Mouse (Mus musculus) embryonic facial prominence, embryonic 12.5 days (tissue): ENCODE measurements around the gene Gstp1. TPM values are rescaled to one million over a fixed set of nuclear protein-coding genes. Genes with fewer than 3 reads are reported as not detected.

Experiments
- ATAC-seq: fragments of 200-750 bp; cut with Nextera tagmentation; 2 replicates; pipeline ENCODE4 v1.8.0; 2017; ENCODE audit not compliant: insufficient number of reproducible peaks, insufficient read depth, low FRiP score, low TSS enrichment
- H3K27ac ChIP-seq: fragments of 300-500 bp; sonication (generic); 2 replicates; pipeline ENCODE4 v1.5.1; 2016; ENCODE audit warnings: mild to moderate bottlenecking
- H3K27me3 ChIP-seq: fragments of 300-500 bp; sonication (generic); 2 replicates; pipeline ENCODE4 v1.6.1; 2016; ENCODE audit warnings: mild to moderate bottlenecking, moderate library complexity
- H3K36me3 ChIP-seq: fragments of 300-500 bp; sonication (generic); 2 replicates; pipeline ENCODE4 v1.6.1; 2016; ENCODE audit warnings: mild to moderate bottlenecking
- H3K4me1 ChIP-seq: fragments of 300-500 bp; sonication (generic); 2 replicates; pipeline ENCODE4 v1.6.1; 2016
- H3K4me2 ChIP-seq: fragments of 300-500 bp; sonication (generic); replicated peaks from 2 replicates; pipeline ENCODE4 v1.6.1; 2016; ENCODE audit warnings: mild to moderate bottlenecking, moderate library complexity
- H3K4me3 ChIP-seq: fragments of 300-500 bp; sonication (generic); 2 replicates; pipeline ENCODE4 v1.5.1; 2016; ENCODE audit warnings: mild to moderate bottlenecking
- H3K9ac ChIP-seq: fragments of 300-500 bp; sonication (generic); 2 replicates; pipeline ENCODE4 v1.6.1; 2016; ENCODE audit warnings: mild to moderate bottlenecking, moderate library complexity
- H3K9me3 ChIP-seq: fragments of 300-500 bp; sonication (generic); 2 replicates; pipeline ENCODE4 v1.6.1; 2016; ENCODE audit warnings: mild to moderate bottlenecking, moderate library complexity
- WGBS: fragments of 180-500 bp; shearing (Covaris S2); methylation state at CpG from one replicate; pipeline ENCODE4 v1.1.7; 2016; 5-methylcytosine and 5-hydroxymethylcytosine counted together
- polyA plus RNA-seq: library from polyadenylated mRNA; unstranded; fragments of >200 nt; fragmentation: Nextera tagmentation; extraction: Ambion mirVana; gene quantifications from 2 replicates; pipeline ENCODE4 v1.2.1, GENCODE M21; 2016

Gene Gstp1
- 540 and 544 TPM in 2 replicates for polyA plus RNA-seq

- under 1% methylated on average over 26 of the region's 26 CpGs for WGBS
- Histone ChIP-seq H3K4me3 (peak within 1 kb of the TSS; percentile 61), H3K4me2 (peak within 1 kb of the TSS; percentile 71), H3K9me3 (no peaks in the 10 kb centered on the region), H3K27ac (peak within 1 kb of the TSS; percentile 83), H3K9ac (peak within 1 kb of the TSS; percentile 84), H3K27me3 (no peaks in the 10 kb centered on the region), H3K36me3 (peaks cover 7% of the 10 kb centered on the region; the same call in 1 of the 2 replicates), H3K4me1 (0 out of 2 replicates have a peak, but pooled peaks cover 5% of the 10 kb centered on the region)
- peak; percentile 80 for ATAC-seq
These were observed at the start of gene Gstp1 for GRCm38 (mm10) chr19:4037788-4038232. Gene Gstp1, minus strand, starts transcription at chr19:4037985.

- H3K4me2 ChIP-seq = no peak overlapping the region
- no peak overlapping the region for H3K9ac ChIP-seq
- no peaks in the 10 kb centered on the region for H3K9me3 ChIP-seq
- H3K27ac ChIP-seq = no peak overlapping the region
- no peak for ATAC-seq
- no peak overlapping the region for H3K4me3 ChIP-seq
- 90% methylated on average over 5 of the region's 5 CpGs for WGBS
- no peaks in the 10 kb centered on the region for H3K4me1 ChIP-seq
- H3K36me3 ChIP-seq = no peaks in the 10 kb centered on the region
- no peaks in the 10 kb centered on the region for H3K27me3 ChIP-seq
These were observed 49.3 kb upstream of the Gstp1 start for GRCm38 (mm10) chr19:4087090-4087489.

GRCm38 (mm10) chr19:4086156-4086555 is 48.4 kb upstream of the Gstp1 start:
- Histone ChIP-seq H3K4me1 (no peaks in the 10 kb centered on the region), H3K27me3 (no peaks in the 10 kb centered on the region), H3K9me3 (no peaks in the 10 kb centered on the region), H3K36me3 (no peaks in the 10 kb centered on the region), H3K9ac (no peak overlapping the region), H3K4me2 (no peak overlapping the region), H3K4me3 (no peak overlapping the region), H3K27ac (no peak overlapping the region)
- WGBS = 90% methylated on average over 15 of the region's 15 CpGs
- ATAC-seq = no peak

GRCm38 (mm10) chr19:4084984-4085383 is 47.2 kb upstream of the Gstp1 start:
- no peaks in the 10 kb centered on the region for H3K4me1 ChIP-seq
- H3K4me3 ChIP-seq = no peak overlapping the region
- WGBS = 92% methylated on average over 1 of the region's 1 CpGs
- no peak for ATAC-seq
- H3K36me3 ChIP-seq = no peaks in the 10 kb centered on the region
- H3K27ac ChIP-seq = no peak overlapping the region
- H3K9ac ChIP-seq = no peak overlapping the region
- H3K27me3 ChIP-seq = no peaks in the 10 kb centered on the region
- H3K4me2 ChIP-seq = no peak overlapping the region
- H3K9me3 ChIP-seq = no peaks in the 10 kb centered on the region

- H3K9me3 ChIP-seq = no peaks in the 10 kb centered on the region
- no peak overlapping the region for H3K4me2 ChIP-seq
- WGBS = 33% methylated on average over 8 of the region's 8 CpGs
- no peak overlapping the region for H3K27ac ChIP-seq
- no peaks in the 10 kb centered on the region for H3K4me1 ChIP-seq
- H3K9ac ChIP-seq = no peak overlapping the region
- ATAC-seq = no peak
- H3K36me3 ChIP-seq = no peaks in the 10 kb centered on the region
- no peak overlapping the region for H3K4me3 ChIP-seq
- H3K27me3 ChIP-seq = no peaks in the 10 kb centered on the region
These were observed 46.0 kb upstream of the Gstp1 start for GRCm38 (mm10) chr19:4083826-4084225.

GRCm38 (mm10) chr19:4083316-4083715 is 45.5 kb upstream of the Gstp1 start:
- no peaks in the 10 kb centered on the region for H3K36me3 ChIP-seq
- H3K9me3 ChIP-seq = no peaks in the 10 kb centered on the region
- 81% methylated on average over 7 of the region's 7 CpGs for WGBS
- no peak overlapping the region for H3K4me2 ChIP-seq
- ATAC-seq = no peak
- no peaks in the 10 kb centered on the region for H3K4me1 ChIP-seq
- H3K27me3 ChIP-seq = no peaks in the 10 kb centered on the region
- no peak overlapping the region for H3K9ac ChIP-seq
- H3K4me3 ChIP-seq = no peak overlapping the region
- H3K27ac ChIP-seq = no peak overlapping the region

- Histone ChIP-seq H3K4me2 (no peak overlapping the region), H3K9ac (no peak overlapping the region), H3K36me3 (no peaks in the 10 kb centered on the region), H3K4me1 (no peaks in the 10 kb centered on the region), H3K27me3 (no peaks in the 10 kb centered on the region), H3K9me3 (no peaks in the 10 kb centered on the region), H3K4me3 (no peak overlapping the region), H3K27ac (no peak overlapping the region)
- WGBS = 75% methylated on average over 11 of the region's 11 CpGs
- 0 out of 2 replicates have a peak, but pooled peaks have one; percentile 35 for ATAC-seq
These were observed 44.6 kb upstream of the Gstp1 start for GRCm38 (mm10) chr19:4082219-4082965.

- no peak within 1 kb of the TSS for H3K27ac ChIP-seq
- H3K4me3 ChIP-seq = no peak within 1 kb of the TSS
- WGBS = 72% methylated on average over 3 of the region's 3 CpGs
- ATAC-seq = no peak
- no peaks in the 10 kb centered on the region for H3K9me3 ChIP-seq
- no peak within 1 kb of the TSS for H3K9ac ChIP-seq
- no peaks in the 10 kb centered on the region for H3K36me3 ChIP-seq
- no peaks in the 10 kb centered on the region for H3K4me1 ChIP-seq
- no peak within 1 kb of the TSS for H3K4me2 ChIP-seq
- H3K27me3 ChIP-seq = no peaks in the 10 kb centered on the region
These were observed 43.6 kb upstream of the Gstp1 start, which contains the start of gene Cabp2 for GRCm38 (mm10) chr19:4081394-4081793. Gene Cabp2, plus strand, starts transcription at chr19:4081578.

GRCm38 (mm10) chr19:4080511-4081009 is 42.8 kb upstream of the Gstp1 start:
- Histone ChIP-seq H3K27ac (no peak overlapping the region), H3K4me2 (no peak overlapping the region), H3K27me3 (no peaks in the 10 kb centered on the region), H3K36me3 (no peaks in the 10 kb centered on the region), H3K9ac (no peak overlapping the region), H3K4me3 (no peak overlapping the region), H3K9me3 (no peaks in the 10 kb centered on the region), H3K4me1 (no peaks in the 10 kb centered on the region)
- no peak for ATAC-seq
- WGBS = 67% methylated on average over 8 of the region's 8 CpGs

- Histone ChIP-seq H3K9me3 (no peaks in the 10 kb centered on the region), H3K27me3 (no peaks in the 10 kb centered on the region), H3K36me3 (no peaks in the 10 kb centered on the region), H3K27ac (no peak overlapping the region), H3K4me1 (no peaks in the 10 kb centered on the region), H3K4me3 (no peak overlapping the region), H3K9ac (no peak overlapping the region), H3K4me2 (no peak overlapping the region)
- WGBS = 77% methylated on average over 1 of the region's 1 CpGs
- ATAC-seq = no peak
These were observed 41.8 kb upstream of the Gstp1 start for GRCm38 (mm10) chr19:4079594-4079993.

GRCm38 (mm10) chr19:4075531-4075930 is 37.7 kb upstream of the Gstp1 start:
- 85% methylated on average over 1 of the region's 1 CpGs for WGBS

GRCm38 (mm10) chr19:4072706-4073424 is 35.1 kb upstream of the Gstp1 start:
- H3K9ac ChIP-seq = no peak overlapping the region
- 76% methylated on average over 6 of the region's 6 CpGs for WGBS
- no peaks in the 10 kb centered on the region for H3K4me1 ChIP-seq
- no peaks in the 10 kb centered on the region for H3K36me3 ChIP-seq
- no peaks in the 10 kb centered on the region for H3K9me3 ChIP-seq
- no peak overlapping the region for H3K4me3 ChIP-seq
- H3K4me2 ChIP-seq = no peak overlapping the region
- H3K27me3 ChIP-seq = no peaks in the 10 kb centered on the region
- no peak overlapping the region for H3K27ac ChIP-seq
- ATAC-seq = no peak

More at GRCm38 (mm10) chr19:4075531-4075930, 37.7 kb upstream of the Gstp1 start:
- ATAC-seq = no peak
- no peak overlapping the region for H3K4me2 ChIP-seq
- H3K27me3 ChIP-seq = no peaks in the 10 kb centered on the region
- no peak overlapping the region for H3K4me3 ChIP-seq
- no peaks in the 10 kb centered on the region for H3K4me1 ChIP-seq
- no peaks in the 10 kb centered on the region for H3K36me3 ChIP-seq
- H3K9me3 ChIP-seq = no peaks in the 10 kb centered on the region
- no peak overlapping the region for H3K27ac ChIP-seq
- H3K9ac ChIP-seq = no peak overlapping the region
